ENCODE assay signal across 8 mouse cellular contexts in the genomic region with DNA sequence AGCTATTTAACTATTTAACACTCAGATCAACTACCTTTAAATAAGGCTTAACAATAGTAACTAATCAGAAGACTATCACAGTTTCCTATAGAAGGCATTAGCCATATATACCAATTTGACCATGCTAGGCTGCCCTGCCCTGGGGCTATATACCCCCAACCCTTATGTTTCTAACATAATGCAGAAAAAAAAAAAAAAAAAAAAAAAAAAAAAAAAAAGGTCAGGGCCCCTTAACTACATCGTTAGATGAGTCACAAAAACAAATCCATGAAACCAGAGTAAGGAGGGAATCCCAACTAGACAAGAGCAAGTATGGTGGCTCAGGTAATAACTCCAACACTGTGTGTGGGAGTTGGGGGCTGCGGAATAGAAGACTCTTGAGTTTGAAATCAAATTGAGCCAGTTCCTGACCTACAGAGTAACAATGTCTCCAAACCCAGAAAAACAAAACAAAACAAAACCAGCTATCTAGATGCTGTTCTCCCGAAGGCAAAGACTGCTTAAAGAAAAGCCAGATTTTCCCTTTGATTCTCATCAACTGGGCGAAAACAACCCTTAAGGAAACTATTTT. TPM values are rescaled to one million over a fixed set of nuclear protein-coding genes. Genes with fewer than 3 reads are reported as not detected.
A peak's percentile ranks its signal among the peaks of the same experiment; 100 is the strongest.
DNase-seq lines count a peak whose midpoint lies in the region; ATAC-seq and TF ChIP-seq lines count a peak whose summit lies in the region.

No protein-coding gene starts in this region.

- H3K4me2 ChIP-seq in heart, embryonic 13.5 days = peak overlapping the region; percentile 85
- H3K4me2 ChIP-seq in forebrain, embryonic 16.5 days (ENCODE audit: low read length) = peak overlapping the region; percentile 65

- ATAC-seq in heart, embryonic 13.5 days (ENCODE audit: extremely low read depth, insufficient number of reproducible peaks, low FRiP score, low TSS enrichment) = no peak
- no peak for ATAC-seq in forebrain, embryonic 16.5 days

- WGBS in heart, embryonic 13.5 days = 1% methylated on average over 4 of the region's 4 CpGs
- 2% methylated on average over 4 of the region's 4 CpGs for WGBS in forebrain, embryonic 16.5 days
- 10% methylated on average over 4 of the region's 4 CpGs for WGBS in macrophage (ENCODE audit: missing documents)

- no peaks in the 10 kb centered on the region for H3K9me3 ChIP-seq in heart, embryonic 13.5 days
- H3K9me3 ChIP-seq in E14TG2a.4 (ENCODE audit: low read length) = no peaks in the 10 kb centered on the region
- no peaks in the 10 kb centered on the region for H3K9me3 ChIP-seq in forebrain, embryonic 16.5 days (ENCODE audit: control insufficient read depth, low read length)

- H3K27ac ChIP-seq in heart, embryonic 13.5 days (replicated peaks) = 0 out of 2 replicates have a peak overlapping the region, but pooled peaks have one; percentile 65
- H3K27ac ChIP-seq in forebrain, embryonic 16.5 days (ENCODE audit: low read length) = no peak overlapping the region
- peak overlapping the region; percentile 35 for H3K27ac ChIP-seq in macrophage

- H3K9ac ChIP-seq in heart, embryonic 13.5 days = peak overlapping the region; percentile 82
- H3K9ac ChIP-seq in forebrain, embryonic 16.5 days (replicated peaks; ENCODE audit: low read depth, low read length) = peak overlapping the region; percentile 52; the same call in 1 of the 2 replicates

- no peak for TF ChIP-seq CTCF in E14TG2a.4 (conservative IDR thresholded peaks at IDR 0.05; ENCODE audit: low read length)

- H3K79me2 ChIP-seq in macrophage (ENCODE audit: inconsistent target) = peaks cover 9% of the 10 kb centered on the region; the same call in 1 of the 2 replicates

- peak overlapping the region; percentile 75 for H3K4me3 ChIP-seq in heart, embryonic 13.5 days
- H3K4me3 ChIP-seq in E14TG2a.4 (replicated peaks; ENCODE audit: low read length) (peak overlapping the region; percentile 99), macrophage (ENCODE audit: inconsistent target) (peak overlapping the region; percentile 77)
- peak overlapping the region; percentile 85 for H3K4me3 ChIP-seq in forebrain, embryonic 16.5 days (replicated peaks; ENCODE audit: low read length)

- H3K36me3 ChIP-seq in heart, embryonic 13.5 days = peaks cover 19% of the 10 kb centered on the region
- H3K36me3 ChIP-seq in E14TG2a.4 (ENCODE audit: insufficient read depth, low read length) (peaks cover 44% of the 10 kb centered on the region), macrophage (ENCODE audit: inconsistent target) (0 out of 2 replicates have a peak, but pooled peaks cover 7% of the 10 kb centered on the region)
- H3K36me3 ChIP-seq in forebrain, embryonic 16.5 days (ENCODE audit: control insufficient read depth, insufficient read depth) = no peaks in the 10 kb centered on the region

- H3K27me3 ChIP-seq in heart, embryonic 13.5 days (replicated peaks) = no peaks in the 10 kb centered on the region
- no peaks in the 10 kb centered on the region for H3K27me3 ChIP-seq in E14TG2a.4 (ENCODE audit: insufficient read depth, low read length)
- no peaks in the 10 kb centered on the region for H3K27me3 ChIP-seq in forebrain, embryonic 16.5 days (replicated peaks; ENCODE audit: control insufficient read depth, insufficient read depth, low read length)

- H3K4me1 ChIP-seq in heart, embryonic 13.5 days = peaks cover 20% of the 10 kb centered on the region
- H3K4me1 ChIP-seq in E14TG2a.4 (replicated peaks; ENCODE audit: low read depth, low read length) = peaks cover 21% of the 10 kb centered on the region
- H3K4me1 ChIP-seq in forebrain, embryonic 16.5 days (replicated peaks; ENCODE audit: control insufficient read depth, insufficient read depth, low read length) = peaks cover 14% of the 10 kb centered on the region

- no peak for DNase-seq in heart, postnatal 4 days
- no peak for DNase-seq in embryo, embryonic 10.5 days (ENCODE audit: low spot score)
- no peak for DNase-seq in urinary bladder, adult 18-20 months (ENCODE audit: low spot score in 2 of 2)
- no peak for DNase-seq in layer of hippocampus, adult 9-11 months

RNA-seq across cellular contexts. Expression of gene Cenpp, which starts 0.7 kb away (rescaled TPM):
- polyA plus RNA-seq in heart, embryonic 13.5 days (2015; fragmentation: Nextera tagmentation; extraction: Ambion mirVana) = 23.0 and 26.9 TPM in 2 replicates
- 10 to 100 TPM; 16.1 to 17.0 TPM for total RNA-seq in heart, postnatal 4 days (2021)
- polyA plus RNA-seq in forebrain, embryonic 16.5 days (2015; fragmentation: Nextera tagmentation; extraction: Ambion mirVana) = 10.6 and 11.8 TPM in 2 replicates
- total RNA-seq in macrophage (2018; cell fraction: chromatin; rRNA removed) = 1 to 10 TPM in 23 of 26 experiments, under 1 TPM in 3; 0.34 to 8.7 (median 3.1) TPM
- total RNA-seq in macrophage (2018; cell fraction: cytosol; rRNA removed) = 1 to 10 TPM in 13 of 26 experiments, under 1 TPM in 13; 0.51 to 1.5 (median 0.95) TPM
- 1 to 10 TPM in 15 of 26 experiments, under 1 TPM in 10, not detected in 1; 0.34 to 7.9 (median 1.4) TPM for total RNA-seq in macrophage (2018; cell fraction: nucleus; rRNA removed)
- polyA plus RNA-seq in macrophage (2018) = 0.68 to 3.3 TPM (median 2.1 TPM) in 3 replicates

RNA-seq across cellular contexts. Expression of gene Nol8, which starts 1.0 kb away (rescaled TPM):
- 11.5 and 12.9 TPM in 2 replicates for polyA plus RNA-seq in heart, embryonic 13.5 days (2015; fragmentation: Nextera tagmentation; extraction: Ambion mirVana)
- total RNA-seq in heart, postnatal 4 days (2021) = 10 to 100 TPM; 13.7 to 14.5 TPM
- 24.4 and 25.2 TPM in 2 replicates for polyA plus RNA-seq in forebrain, embryonic 16.5 days (2015; fragmentation: Nextera tagmentation; extraction: Ambion mirVana)
- total RNA-seq in macrophage (2018; cell fraction: chromatin; rRNA removed) = 10 to 100 TPM in 22 of 26 experiments, 1 to 10 TPM in 4; 7.6 to 34.8 (median 19.0) TPM
- total RNA-seq in macrophage (2018; cell fraction: cytosol; rRNA removed) = 10 to 100 TPM in 15 of 26 experiments, 1 to 10 TPM in 11; 3.7 to 13.0 (median 10.1) TPM
- total RNA-seq in macrophage (2018; cell fraction: nucleus; rRNA removed) = 10 to 100 TPM in 17 of 26 experiments, 1 to 10 TPM in 9; 4.9 to 29.1 (median 12.8) TPM
- polyA plus RNA-seq in macrophage (2018) = 8.1 to 14.1 TPM (median 12.9 TPM) in 3 replicates

RNA-seq across cellular contexts. Expression of gene Iars, which starts 30.0 kb away (rescaled TPM):
- 49.5 and 50.2 TPM in 2 replicates for polyA plus RNA-seq in heart, embryonic 13.5 days (2015; fragmentation: Nextera tagmentation; extraction: Ambion mirVana)
- total RNA-seq in heart, postnatal 4 days (2021) = 10 to 100 TPM; 58.9 to 64.4 TPM
- 63.9 and 64.3 TPM in 2 replicates for polyA plus RNA-seq in forebrain, embryonic 16.5 days (2015; fragmentation: Nextera tagmentation; extraction: Ambion mirVana)
- 10 to 100 TPM; 12.3 to 66.3 (median 37.0) TPM for total RNA-seq in macrophage (2018; cell fraction: chromatin; rRNA removed)
- total RNA-seq in macrophage (2018; cell fraction: cytosol; rRNA removed) = 10 to 100 TPM; 13.9 to 30.9 (median 21.6) TPM
- 10 to 100 TPM; 11.4 to 47.2 (median 26.4) TPM for total RNA-seq in macrophage (2018; cell fraction: nucleus; rRNA removed)
- 17.1 to 36.4 TPM (median 25.7 TPM) in 3 replicates for polyA plus RNA-seq in macrophage (2018)

RNA-seq across cellular contexts. Expression of gene Ogn, which starts 44.0 kb away (rescaled TPM):
- 21.3 and 24.9 TPM in 2 replicates for polyA plus RNA-seq in heart, embryonic 13.5 days (2015; fragmentation: Nextera tagmentation; extraction: Ambion mirVana)
- 10 to 100 TPM; 70.5 to 74.2 TPM for total RNA-seq in heart, postnatal 4 days (2021)
- 9.7 and 18.8 TPM in 2 replicates for polyA plus RNA-seq in forebrain, embryonic 16.5 days (2015; fragmentation: Nextera tagmentation; extraction: Ambion mirVana)
- 10 to 100 TPM in 1 of 26 experiments, under 1 TPM in 4, not detected in 21; 0.29 to 50.9 (median 0.42) TPM for total RNA-seq in macrophage (2018; cell fraction: chromatin; rRNA removed)
- not detected for total RNA-seq in macrophage (2018; cell fraction: cytosol; rRNA removed)
- 1 to 10 TPM in 1 of 26 experiments, not detected in 25; 6.7 TPM for total RNA-seq in macrophage (2018; cell fraction: nucleus; rRNA removed)
- 0.09 TPM in 1 of 3 replicates, not detected in the others for polyA plus RNA-seq in macrophage (2018)
